Mouse (Mus musculus): Measurements from ENCODE around the gene Tomm20. TPM values are rescaled to one million over a fixed set of nuclear protein-coding genes. Genes with fewer than 3 reads are reported as not detected.
A peak's percentile ranks its signal among the peaks of the same experiment; 100 is the strongest.

Gene Tomm20
- polyA plus RNA-seq, 1 experiment from 2014 or later = 238 TPM

- Histone ChIP-seq H3K9ac (ENCODE audit: low read depth, low read length) (no peak overlapping the region), H3K4me1 (replicated peaks; ENCODE audit: control insufficient read depth, insufficient read depth, low read length) (no peaks in the 10 kb centered on the region; the same call in 1 of the 2 replicates), H3K27me3 (ENCODE audit: control insufficient read depth, insufficient read depth, low read length) (no peaks in the 10 kb centered on the region), H3K27ac (ENCODE audit: low read depth, low read length) (no peak overlapping the region), H3K36me3 (ENCODE audit: control insufficient read depth, insufficient read depth, low read length) (no peaks in the 10 kb centered on the region), H3K4me2 (replicated peaks; ENCODE audit: low read depth, low read length) (no peak overlapping the region), H3K4me3 (ENCODE audit: low read depth, low read length) (no peak overlapping the region), H3K9me3 (ENCODE audit: control insufficient read depth, low read length) (no peaks in the 10 kb centered on the region)
- ATAC-seq (ENCODE audit: low FRiP score) (no peak), DNase-seq (ENCODE audit: low spot score) (no peak)
- 84% methylated on average over 7 of the region's 7 CpGs for WGBS
These were observed 800 bp upstream of the Tomm20 start for GRCm38 (mm10) chr8:126946444-126946843.

GRCm38 (mm10) chr8:126944781-126945691 lies 608 bp downstream of the Tomm20 start:
- DNase-seq (ENCODE audit: low spot score) (peak; percentile 73), ATAC-seq (ENCODE audit: low FRiP score) (peak; percentile 77)

GRCm38 (mm10) chr8:126943565-126943964 lies 2.1 kb downstream of the Tomm20 start:
- DNase-seq (ENCODE audit: low spot score) (no peak), ATAC-seq (ENCODE audit: low FRiP score) (no peak)
- H3K4me3 ChIP-seq (ENCODE audit: low read depth, low read length) = no peak overlapping the region
- no peaks in the 10 kb centered on the region; the same call in 1 of the 2 replicates for H3K4me1 ChIP-seq (replicated peaks; ENCODE audit: control insufficient read depth, insufficient read depth, low read length)
- no peak overlapping the region for H3K9ac ChIP-seq (ENCODE audit: low read depth, low read length)
- peaks cover 3% of the 10 kb centered on the region; the same call in 1 of the 2 replicates for H3K36me3 ChIP-seq (ENCODE audit: control insufficient read depth, insufficient read depth, low read length)
- no peak overlapping the region; the same call in 1 of the 2 replicates for H3K4me2 ChIP-seq (replicated peaks; ENCODE audit: low read depth, low read length)
- H3K27me3 ChIP-seq (ENCODE audit: control insufficient read depth, insufficient read depth, low read length) = no peaks in the 10 kb centered on the region
- no peak overlapping the region for H3K27ac ChIP-seq (ENCODE audit: low read depth, low read length)
- WGBS = 90% methylated on average over 7 of the region's 7 CpGs
- H3K9me3 ChIP-seq (ENCODE audit: control insufficient read depth, low read length) = no peaks in the 10 kb centered on the region

More at GRCm38 (mm10) chr8:126944781-126945691, 608 bp downstream of the Tomm20 start:
- Histone ChIP-seq H3K27me3 (ENCODE audit: control insufficient read depth, insufficient read depth, low read length) (no peaks in the 10 kb centered on the region), H3K9ac (ENCODE audit: low read depth, low read length) (peak overlapping the region; percentile 84), H3K4me1 (replicated peaks; ENCODE audit: control insufficient read depth, insufficient read depth, low read length) (no peaks in the 10 kb centered on the region; the same call in 1 of the 2 replicates), H3K36me3 (ENCODE audit: control insufficient read depth, insufficient read depth, low read length) (no peaks in the 10 kb centered on the region), H3K4me3 (ENCODE audit: low read depth, low read length) (peak overlapping the region; percentile 90), H3K27ac (ENCODE audit: low read depth, low read length) (peak overlapping the region; percentile 72), H3K4me2 (replicated peaks; ENCODE audit: low read depth, low read length) (peak overlapping the region; percentile 91), H3K9me3 (ENCODE audit: control insufficient read depth, low read length) (no peaks in the 10 kb centered on the region)
- WGBS = under 1% methylated on average over 46 of the region's 46 CpGs

GRCm38 (mm10) chr8:126937337-126937736 lies 8.3 kb downstream of the Tomm20 start:
- Histone ChIP-seq H3K27ac (ENCODE audit: low read depth, low read length) (no peak overlapping the region), H3K9ac (ENCODE audit: low read depth, low read length) (no peak overlapping the region), H3K36me3 (ENCODE audit: control insufficient read depth, insufficient read depth, low read length) (peaks cover 11% of the 10 kb centered on the region; the same call in 1 of the 2 replicates), H3K4me2 (replicated peaks; ENCODE audit: low read depth, low read length) (no peak overlapping the region), H3K27me3 (ENCODE audit: control insufficient read depth, insufficient read depth, low read length) (no peaks in the 10 kb centered on the region), H3K4me3 (ENCODE audit: low read depth, low read length) (no peak overlapping the region), H3K9me3 (ENCODE audit: control insufficient read depth, low read length) (no peaks in the 10 kb centered on the region), H3K4me1 (replicated peaks; ENCODE audit: control insufficient read depth, insufficient read depth, low read length) (no peaks in the 10 kb centered on the region)
- DNase-seq (ENCODE audit: low spot score) (no peak), ATAC-seq (ENCODE audit: low FRiP score) (no peak)
- WGBS = 91% methylated on average over 3 of the region's 3 CpGs

GRCm38 (mm10) chr8:126935932-126936331 lies 9.7 kb downstream of the Tomm20 start:
- Histone ChIP-seq H3K4me1 (replicated peaks; ENCODE audit: control insufficient read depth, insufficient read depth, low read length) (no peaks in the 10 kb centered on the region), H3K9me3 (ENCODE audit: control insufficient read depth, low read length) (no peaks in the 10 kb centered on the region), H3K27ac (ENCODE audit: low read depth, low read length) (no peak overlapping the region), H3K9ac (ENCODE audit: low read depth, low read length) (no peak overlapping the region), H3K4me2 (replicated peaks; ENCODE audit: low read depth, low read length) (no peak overlapping the region), H3K4me3 (ENCODE audit: low read depth, low read length) (no peak overlapping the region), H3K27me3 (ENCODE audit: control insufficient read depth, insufficient read depth, low read length) (no peaks in the 10 kb centered on the region), H3K36me3 (ENCODE audit: control insufficient read depth, insufficient read depth, low read length) (peaks cover 11% of the 10 kb centered on the region; the same call in 1 of the 2 replicates)
- no peak for ATAC-seq (ENCODE audit: low FRiP score)
- no peak for DNase-seq (ENCODE audit: low spot score)

- H3K36me3 ChIP-seq (ENCODE audit: control insufficient read depth, insufficient read depth, low read length) = peaks cover 11% of the 10 kb centered on the region; the same call in 1 of the 2 replicates
- no peak overlapping the region for H3K9ac ChIP-seq (ENCODE audit: low read depth, low read length)
- H3K27me3 ChIP-seq (ENCODE audit: control insufficient read depth, insufficient read depth, low read length) = no peaks in the 10 kb centered on the region
- H3K4me2 ChIP-seq (replicated peaks; ENCODE audit: low read depth, low read length) = no peak overlapping the region
- no peaks in the 10 kb centered on the region for H3K4me1 ChIP-seq (replicated peaks; ENCODE audit: control insufficient read depth, insufficient read depth, low read length)
- no peak overlapping the region for H3K4me3 ChIP-seq (ENCODE audit: low read depth, low read length)
- ATAC-seq (ENCODE audit: low FRiP score) (no peak), DNase-seq (ENCODE audit: low spot score) (no peak)
- WGBS = 100% methylated on average over 2 of the region's 2 CpGs
- H3K9me3 ChIP-seq (ENCODE audit: control insufficient read depth, low read length) = no peaks in the 10 kb centered on the region
- H3K27ac ChIP-seq (ENCODE audit: low read depth, low read length) = no peak overlapping the region
These were observed 10.3 kb downstream of the Tomm20 start for GRCm38 (mm10) chr8:126935387-126935786.

GRCm38 (mm10) chr8:126932656-126933055 lies 13.0 kb downstream of the Tomm20 start:
- Histone ChIP-seq H3K4me1 (replicated peaks; ENCODE audit: control insufficient read depth, insufficient read depth, low read length) (no peaks in the 10 kb centered on the region), H3K36me3 (ENCODE audit: control insufficient read depth, insufficient read depth, low read length) (0 out of 2 replicates have a peak, but pooled peaks cover 8% of the 10 kb centered on the region), H3K4me2 (replicated peaks; ENCODE audit: low read depth, low read length) (no peak overlapping the region), H3K27ac (ENCODE audit: low read depth, low read length) (no peak overlapping the region), H3K9me3 (ENCODE audit: control insufficient read depth, low read length) (no peaks in the 10 kb centered on the region), H3K27me3 (ENCODE audit: control insufficient read depth, insufficient read depth, low read length) (no peaks in the 10 kb centered on the region), H3K4me3 (ENCODE audit: low read depth, low read length) (no peak overlapping the region), H3K9ac (ENCODE audit: low read depth, low read length) (no peak overlapping the region)
- DNase-seq (ENCODE audit: low spot score) = no peak
- no peak for ATAC-seq (ENCODE audit: low FRiP score)
- 79% methylated on average over 1 of the region's 1 CpGs for WGBS

- no peaks in the 10 kb centered on the region for H3K4me1 ChIP-seq (replicated peaks; ENCODE audit: control insufficient read depth, insufficient read depth, low read length)
- no peak for ATAC-seq (ENCODE audit: low FRiP score)
- H3K27ac ChIP-seq (ENCODE audit: low read depth, low read length) = no peak overlapping the region
- no peak for DNase-seq (ENCODE audit: low spot score)
- no peaks in the 10 kb centered on the region for H3K9me3 ChIP-seq (ENCODE audit: control insufficient read depth, low read length)
- no peak overlapping the region for H3K9ac ChIP-seq (ENCODE audit: low read depth, low read length)
- H3K4me2 ChIP-seq (replicated peaks; ENCODE audit: low read depth, low read length) = no peak overlapping the region
- H3K36me3 ChIP-seq (ENCODE audit: control insufficient read depth, insufficient read depth, low read length) = 0 out of 2 replicates have a peak, but pooled peaks cover 6% of the 10 kb centered on the region
- 88% methylated on average over 1 of the region's 1 CpGs for whole genome bisulfite sequencing
- no peaks in the 10 kb centered on the region for H3K27me3 ChIP-seq (ENCODE audit: control insufficient read depth, insufficient read depth, low read length)
- H3K4me3 ChIP-seq (ENCODE audit: low read depth, low read length) = no peak overlapping the region
These were observed 13.4 kb downstream of the Tomm20 start for GRCm38 (mm10) chr8:126932249-126932648.

All from hindbrain, embryonic 11.5 days (tissue).